Mouse (Mus musculus) colon, adult 2 months (tissue): ENCODE results near the gene Gimap7. TPM values are rescaled to one million over a fixed set of nuclear protein-coding genes. Genes with fewer than 3 reads are reported as not detected.

Experiments used
- polyA plus RNA-seq: library from polyadenylated mRNA; depleted of rRNA; stranded (reverse); fragments of >200 nt; gene quantifications from 2 replicates; pipeline ENCODE4 v1.2.3, GENCODE M21; 2012; rRNA removed

The Gimap7 gene
- polyA plus RNA-seq, result 0.36 and 0.84 TPM in 2 replicates

GRCm38 (mm10) chr6:48718455-48718854 lies at the start of gene Gimap7, which contains the start of gene Gm28053:
Gene Gimap7, plus strand, starts transcription at chr6:48718621.
Gene Gm28053, plus strand, starts transcription at chr6:48718607.

GRCm38 (mm10) chr6:48675931-48676859 lies 42.2 kb upstream of the Gimap7 start, which contains the start of gene Gimap9:
Gene Gimap9, plus strand, starts transcription at chr6:48676129.

DNA sequence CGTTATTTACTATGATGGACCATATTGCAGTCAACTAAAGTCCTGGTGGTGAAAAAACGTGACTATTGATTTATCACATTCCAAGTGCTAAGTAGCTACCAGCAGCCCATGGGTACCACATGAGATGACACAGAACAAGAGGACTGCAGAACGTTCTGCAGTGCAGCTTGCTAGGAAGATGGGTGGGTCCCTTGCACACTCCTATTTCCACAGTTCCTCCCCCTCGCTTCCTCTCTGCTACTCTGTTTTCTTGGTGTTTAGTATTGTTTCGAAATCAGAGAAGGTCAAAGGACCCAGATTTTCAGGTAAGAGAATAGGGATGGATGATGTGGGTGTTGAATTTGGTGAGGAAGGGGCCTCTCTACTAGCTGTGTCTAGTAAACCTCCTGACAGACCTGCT lies 34.1 kb upstream of the Gimap7 start, which contains the start of gene Gimap4:
Gene Gimap4 (plus strand): TSS at position 231 of the 400 bp plus-strand sequence.

DNA sequence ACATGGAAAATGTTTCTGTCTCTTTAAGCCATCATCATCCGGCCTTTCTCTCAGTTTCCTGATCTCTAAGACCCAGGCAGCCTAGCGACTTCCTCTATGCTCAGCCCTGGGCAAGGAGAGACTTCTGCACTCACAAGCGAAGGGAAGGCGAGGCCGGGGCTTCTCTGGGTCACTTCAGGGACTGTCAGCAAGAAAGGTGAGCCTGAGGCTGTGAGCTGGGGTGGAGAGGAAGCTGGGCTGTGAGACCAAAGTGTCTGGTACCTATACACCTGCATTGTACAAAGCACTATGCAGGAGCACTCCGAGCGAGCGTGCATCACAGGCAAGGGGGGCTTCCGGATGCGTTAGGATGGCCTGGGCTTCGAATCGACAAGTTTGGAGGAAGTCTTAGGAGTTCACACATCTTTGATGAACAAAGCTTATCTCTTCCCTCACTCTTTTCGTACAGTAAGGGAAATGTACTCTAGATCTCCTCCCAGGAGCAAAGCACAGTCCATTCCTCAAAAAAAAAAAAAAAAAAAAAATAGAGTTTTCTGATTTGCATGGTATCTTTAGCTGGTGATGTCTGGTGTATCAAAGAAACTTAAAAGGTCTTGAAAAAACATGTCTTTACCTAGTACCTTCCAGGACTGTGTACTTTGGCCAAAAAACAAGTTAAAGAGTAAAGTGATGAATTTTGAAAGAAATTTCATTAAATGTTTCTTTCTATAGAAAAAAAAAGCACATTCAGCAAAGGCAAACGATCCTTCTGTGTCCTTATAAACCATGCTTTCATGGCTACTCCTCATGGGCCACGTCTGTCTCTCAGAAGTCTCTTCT lies 20.7 kb downstream of the Gimap7 start, which contains the start of gene Gimap1:
Gene Gimap1 (plus strand): TSS at position 94 of the 819 bp plus-strand sequence.

DNA sequence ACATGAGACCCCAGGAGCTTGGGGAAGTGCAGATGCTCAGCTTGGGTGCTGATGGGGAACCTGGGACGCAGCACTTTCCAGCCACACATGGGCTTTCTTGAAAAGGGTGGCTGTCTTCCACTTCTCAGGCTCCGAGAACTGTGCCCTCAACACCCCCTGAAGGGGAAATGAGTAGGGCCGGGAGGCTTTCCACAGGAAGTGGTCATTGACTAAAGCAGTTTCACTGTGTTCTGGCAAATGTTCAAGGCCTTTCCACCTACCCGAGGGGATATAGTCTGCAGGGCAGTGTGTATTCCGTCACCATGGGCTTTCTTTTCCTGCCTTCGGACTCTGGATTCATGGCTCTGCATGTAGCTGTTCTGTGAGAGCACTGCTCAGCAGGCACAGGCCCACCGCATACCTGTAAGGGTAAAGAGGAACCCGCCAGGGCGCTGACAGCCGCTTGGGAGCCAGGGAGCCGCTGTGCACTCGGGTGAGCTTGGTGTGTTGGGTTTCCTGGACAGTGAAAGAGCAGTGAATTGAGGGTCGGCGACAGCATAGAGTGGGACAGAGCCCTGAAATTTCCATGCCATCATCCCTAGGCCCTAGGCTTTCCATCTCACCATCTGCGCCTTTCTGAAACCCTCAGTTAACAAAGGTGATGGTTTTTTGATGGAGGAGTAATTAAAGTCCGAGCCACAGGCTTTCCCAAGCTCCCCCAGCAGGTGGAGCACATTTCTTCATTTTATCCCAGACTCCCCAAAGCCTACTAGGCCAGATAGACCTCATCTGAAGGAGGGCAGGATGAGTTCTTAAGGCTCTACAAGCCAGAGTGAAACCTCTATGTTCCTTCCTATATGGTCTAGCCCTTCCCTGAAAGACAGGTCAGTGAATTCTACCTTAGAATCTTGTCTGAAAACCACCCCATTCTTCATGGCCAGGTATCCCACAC lies 27.8 kb downstream of the Gimap7 start, which contains the start of gene Gimap5:
Gene Gimap5 (plus strand): TSS at position 239 of the 931 bp plus-strand sequence.

GRCm38 (mm10) chr6:48770696-48771095 lies 52.3 kb downstream of the Gimap7 start, which contains the start of gene Gimap3:
Gene Gimap3, minus strand, starts transcription at chr6:48770851.

Other genes with a start within 250 kb of the Gimap7 start
- gene Atp6v0e2, start 181.0 kb upstream of the Gimap7 start, polyA plus RNA-seq, result 40.5 and 51.5 TPM in 2 replicates
- 17.5 and 23.2 TPM in 2 replicates for gene Lrrc61, start 163.8 kb upstream of the Gimap7 start, polyA plus RNA-seq
- gene Rarres2, start 145.8 kb upstream of the Gimap7 start, polyA plus RNA-seq, result 121 and 133 TPM in 2 replicates
- gene Gm45021, start 129.0 kb upstream of the Gimap7 start, polyA plus RNA-seq, result not detected in 2 replicates
- 51.4 and 56.7 TPM in 2 replicates for gene Repin1, start 124.7 kb upstream of the Gimap7 start, polyA plus RNA-seq
- gene Gm44965, start 124.7 kb upstream of the Gimap7 start, polyA plus RNA-seq, result 0.88 and 1.0 TPM in 2 replicates
- 12.6 and 15.4 TPM in 2 replicates for gene Zfp775, start 116.6 kb upstream of the Gimap7 start, polyA plus RNA-seq
- 56.4 and 73.1 TPM in 2 replicates for gene AI854703, start 91.9 kb upstream of the Gimap7 start, polyA plus RNA-seq
- 1.1 and 1.5 TPM in 2 replicates for gene Gimap8, start 71.4 kb upstream of the Gimap7 start, polyA plus RNA-seq
- 1.5 and 1.9 TPM in 2 replicates for gene Gimap9, start 42.5 kb upstream of the Gimap7 start, polyA plus RNA-seq
- gene Gimap4, start 34.1 kb upstream of the Gimap7 start, polyA plus RNA-seq, result 2.8 and 3.0 TPM in 2 replicates
- gene Gimap6, start 10.4 kb upstream of the Gimap7 start, polyA plus RNA-seq, result 2.7 and 2.9 TPM in 2 replicates
- gene Gm28053, start within 50 bp of the Gimap7 start, polyA plus RNA-seq, result not detected in 2 replicates
- 8.0 and 8.9 TPM in 2 replicates for gene Gimap1, start 20.4 kb downstream of the Gimap7 start, polyA plus RNA-seq
- gene Gimap5, start 27.6 kb downstream of the Gimap7 start, polyA plus RNA-seq, result 4.9 and 5.8 TPM in 2 replicates
- gene Gimap3, start 52.2 kb downstream of the Gimap7 start, polyA plus RNA-seq, result 4.9 and 5.6 TPM in 2 replicates
- gene Tmem176a, start 122.3 kb downstream of the Gimap7 start, polyA plus RNA-seq, result 141 and 142 TPM in 2 replicates
- 260 and 275 TPM in 2 replicates for gene Tmem176b, start 122.9 kb downstream of the Gimap7 start, polyA plus RNA-seq
- gene Aoc1, start 154.3 kb downstream of the Gimap7 start, polyA plus RNA-seq, result 198 and 228 TPM in 2 replicates
- not detected in 2 replicates for gene 1600015I10Rik, start 211.3 kb downstream of the Gimap7 start, polyA plus RNA-seq